9 mouse cellular contexts compared by ENCODE assay signal in the genomic region with DNA sequence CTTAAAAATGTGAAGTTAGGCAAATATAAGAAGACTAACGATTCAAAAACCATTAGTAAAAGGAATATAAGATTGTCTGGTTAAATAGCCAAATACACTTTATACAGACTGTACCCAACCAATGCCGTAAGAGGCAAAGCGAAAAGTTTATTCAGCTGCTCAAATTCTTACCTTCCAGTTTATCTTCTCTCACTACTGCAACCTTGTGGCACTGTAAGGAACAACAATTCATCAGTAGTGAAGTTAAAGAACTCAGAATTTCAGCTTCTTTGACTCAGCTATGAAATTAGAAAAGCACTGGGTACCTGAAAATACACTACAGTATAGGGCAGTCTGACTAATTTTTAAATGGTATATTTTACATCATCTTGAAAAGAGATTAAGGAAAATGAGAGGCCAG. TPM values are rescaled to one million over a fixed set of nuclear protein-coding genes. Genes with fewer than 3 reads are reported as not detected.
DNase-seq lines count a peak whose midpoint lies in the region; ATAC-seq and TF ChIP-seq lines count a peak whose summit lies in the region.
"Had no signal": no experiment of that assay in that cellular context is flagged by ENCODE, and none has a peak within 500 bp of the region (broad histone marks: within the 10 kb centered on the region; RNA-seq: fewer than 3 reads in every experiment).

No protein-coding gene starts in this region.

- H3K27me3 ChIP-seq in intestine, postnatal 0 days (replicated peaks; ENCODE audit: control insufficient read depth, insufficient read depth, low read length) = no peaks in the 10 kb centered on the region
- H3K27me3 ChIP-seq in intestine, embryonic 16.5 days (replicated peaks; ENCODE audit: control insufficient read depth, insufficient read depth, low read length) = no peaks in the 10 kb centered on the region
- no peaks in the 10 kb centered on the region for H3K27me3 ChIP-seq in thymus, adult 2 months (ENCODE audit: control insufficient read depth, insufficient read depth, low read length)
- H3K27me3 ChIP-seq in forebrain, embryonic 12.5 days = no peaks in the 10 kb centered on the region
- H3K27me3 ChIP-seq: hindbrain, embryonic 13.5 days had no signal

- no peak overlapping the region for H3K4me3 ChIP-seq in intestine, postnatal 0 days (ENCODE audit: low read depth, low read length)
- H3K4me3 ChIP-seq in intestine, embryonic 16.5 days (ENCODE audit: low read length) = no peak overlapping the region
- no peak overlapping the region for H3K4me3 ChIP-seq in thymus, adult 2 months (ENCODE audit: control insufficient read depth, insufficient read depth, low read length)
- H3K4me3 ChIP-seq in forebrain, embryonic 12.5 days (replicated peaks) = no peak overlapping the region
- H3K4me3 ChIP-seq: hindbrain, embryonic 13.5 days had no signal

- peak; percentile 18 for DNase-seq in thymus, adult 2 months
- no peak for DNase-seq in thymus, postnatal 25 days
- peak; percentile 60 to 67 for DNase-seq in cerebellum, postnatal 14 days
- DNase-seq in skeletal muscle tissue, adult 2 months (ENCODE audit: low read depth, low spot score) = peak; percentile 17
- no peak for DNase-seq in testis, postnatal 10 days (ENCODE audit: low spot score)

- 65% methylated on average over 3 of the region's 3 CpGs for WGBS in intestine, postnatal 0 days
- 70% methylated on average over 3 of the region's 3 CpGs for WGBS in intestine, embryonic 16.5 days
- WGBS in thymus, adult 2 months = 93% methylated on average over 3 of the region's 3 CpGs
- WGBS in forebrain, embryonic 12.5 days = 85% methylated on average over 3 of the region's 3 CpGs

- no peak overlapping the region for H3K4me2 ChIP-seq in intestine, postnatal 0 days (replicated peaks; ENCODE audit: low read depth)
- H3K4me2 ChIP-seq in intestine, embryonic 16.5 days (ENCODE audit: low read depth, low read length) = no peak overlapping the region
- H3K4me2 ChIP-seq in forebrain, embryonic 12.5 days = no peak overlapping the region
- H3K4me2 ChIP-seq: hindbrain, embryonic 13.5 days had no signal

- H3K9me3 ChIP-seq in intestine, postnatal 0 days (ENCODE audit: control insufficient read depth) = no peaks in the 10 kb centered on the region
- H3K9me3 ChIP-seq in intestine, embryonic 16.5 days (ENCODE audit: control insufficient read depth, low read length) = no peaks in the 10 kb centered on the region
- H3K9me3 ChIP-seq in forebrain, embryonic 12.5 days = no peaks in the 10 kb centered on the region
- H3K9me3 ChIP-seq: hindbrain, embryonic 13.5 days had no signal

- ATAC-seq in intestine, postnatal 0 days = no peak
- no peak for ATAC-seq in intestine, embryonic 16.5 days
- no peak for ATAC-seq in forebrain, embryonic 12.5 days (ENCODE audit: low FRiP score)

- H3K36me3 ChIP-seq in intestine, postnatal 0 days (ENCODE audit: control insufficient read depth, insufficient read depth) = peaks cover 55% of the 10 kb centered on the region
- peaks cover 3% of the 10 kb centered on the region; the same call in 1 of the 2 replicates for H3K36me3 ChIP-seq in intestine, embryonic 16.5 days (ENCODE audit: control insufficient read depth, insufficient read depth, low read length)
- H3K36me3 ChIP-seq in thymus, adult 2 months (ENCODE audit: control insufficient read depth, insufficient read depth, low read length) = peaks cover 62% of the 10 kb centered on the region
- H3K36me3 ChIP-seq in forebrain, embryonic 12.5 days (replicated peaks) = peaks cover 59% of the 10 kb centered on the region

- no peaks in the 10 kb centered on the region for H3K4me1 ChIP-seq in intestine, postnatal 0 days (replicated peaks; ENCODE audit: control insufficient read depth, insufficient read depth, low read length)
- H3K4me1 ChIP-seq in intestine, embryonic 16.5 days (ENCODE audit: control insufficient read depth, insufficient read depth, low read length) = no peaks in the 10 kb centered on the region
- no peaks in the 10 kb centered on the region for H3K4me1 ChIP-seq in thymus, adult 2 months (replicated peaks; ENCODE audit: control insufficient read depth, insufficient read depth, low read length)
- H3K4me1 ChIP-seq in forebrain, embryonic 12.5 days = no peaks in the 10 kb centered on the region
- H3K4me1 ChIP-seq: hindbrain, embryonic 13.5 days had no signal

- peak; percentile 75 for TF ChIP-seq CTCF in intestine, postnatal 0 days (IDR thresholded peaks at IDR 0.05; ENCODE audit: low read depth)
- TF ChIP-seq CTCF in thymus, adult 2 months (IDR thresholded peaks at IDR 0.05; ENCODE audit: borderline replicate concordance, control insufficient read depth, extremely low read depth, insufficient read depth, low read length, poor library complexity) = no peak

- TF ChIP-seq POLR2A in thymus, adult 2 months (IDR thresholded peaks at IDR 0.05; ENCODE audit: control insufficient read depth, extremely low read depth, insufficient read depth, low read length, poor library complexity) = no peak

- no peak overlapping the region for H3K9ac ChIP-seq in intestine, postnatal 0 days (ENCODE audit: low read depth, low read length)
- H3K9ac ChIP-seq in intestine, embryonic 16.5 days (ENCODE audit: low read depth, low read length) = no peak overlapping the region
- no peak overlapping the region for H3K9ac ChIP-seq in forebrain, embryonic 12.5 days
- H3K9ac ChIP-seq: hindbrain, embryonic 13.5 days had no signal

- H3K27ac ChIP-seq in intestine, postnatal 0 days (ENCODE audit: low read depth, low read length) = no peak overlapping the region
- H3K27ac ChIP-seq in intestine, embryonic 16.5 days (ENCODE audit: low read length) = no peak overlapping the region
- no peak overlapping the region for H3K27ac ChIP-seq in thymus, adult 2 months (ENCODE audit: control insufficient read depth, insufficient read depth, low read length)
- no peak overlapping the region for H3K27ac ChIP-seq in forebrain, embryonic 12.5 days
- H3K27ac ChIP-seq: hindbrain, embryonic 13.5 days had no signal

RNA-seq across cellular contexts. Expression of gene Pold3, which starts 13.0 kb away (rescaled TPM):
- 18.3 and 22.1 TPM in 2 replicates for polyA plus RNA-seq in intestine, postnatal 0 days (2015; fragmentation: Nextera tagmentation; extraction: Ambion mirVana)
- polyA plus RNA-seq in intestine, embryonic 16.5 days (2015; fragmentation: Nextera tagmentation; extraction: Ambion mirVana) = 41.0 and 45.7 TPM in 2 replicates
- 21.4 and 22.7 TPM in 2 replicates for polyA plus RNA-seq in thymus, adult 2 months (2012; rRNA removed)
- 98.4 and 98.7 TPM in 2 replicates for polyA plus RNA-seq in forebrain, embryonic 12.5 days (2016; fragmentation: Nextera tagmentation; extraction: Ambion mirVana)

RNA-seq across cellular contexts. Expression of gene Lipt2, which starts 50.7 kb away (rescaled TPM):
- polyA plus RNA-seq in intestine, postnatal 0 days (2015; fragmentation: Nextera tagmentation; extraction: Ambion mirVana) = 8.8 and 9.1 TPM in 2 replicates
- 15.6 and 16.4 TPM in 2 replicates for polyA plus RNA-seq in intestine, embryonic 16.5 days (2015; fragmentation: Nextera tagmentation; extraction: Ambion mirVana)
- polyA plus RNA-seq in thymus, adult 2 months (2012; rRNA removed) = 4.3 and 4.7 TPM in 2 replicates
- polyA plus RNA-seq in forebrain, embryonic 12.5 days (2016; fragmentation: Nextera tagmentation; extraction: Ambion mirVana) = 14.4 and 14.9 TPM in 2 replicates

Comparison
In these comparisons a context has a peak if more than half of its experiments do, and no peak if none do; other contexts are left out.
1. DNase-seq: peak in thymus, adult 2 months (single experiment), cerebellum, postnatal 14 days (2 of 2) and skeletal muscle tissue, adult 2 months (single experiment); none in thymus, postnatal 25 days (single experiment) and testis, postnatal 10 days (single experiment).